Mouse (Mus musculus): ENCODE measurements around the gene Flt1. TPM values are rescaled to one million over a fixed set of nuclear protein-coding genes. Genes with fewer than 3 reads are reported as not detected.

The Flt1 gene
- polyA plus RNA-seq, 1 experiment from 2014 or later, result 3.9 TPM

- DNase-seq (ENCODE audit: low spot score), result no peak
Measured at GRCm38 (mm10) chr5:147579148-147579547, 146.7 kb downstream of the Flt1 start.

GRCm38 (mm10) chr5:147577003-147577402, 148.8 kb downstream of the Flt1 start:
- no peaks in the 10 kb centered on the region for H3K36me3 ChIP-seq (ENCODE audit: control insufficient read depth, insufficient read depth, low read length)
- H3K4me3 ChIP-seq (ENCODE audit: low read depth, low read length), result no peak overlapping the region
- TF ChIP-seq CTCF (IDR thresholded peaks at IDR 0.05; ENCODE audit: low read depth), result no peak
- no peak for TF ChIP-seq EP300 (optimal IDR thresholded peaks at IDR 0.05)
- no peak overlapping the region for H3K4me2 ChIP-seq (replicated peaks; ENCODE audit: low read depth)
- H3K9ac ChIP-seq (ENCODE audit: low read length), result no peak overlapping the region
- no peak overlapping the region for H3K27ac ChIP-seq (replicated peaks)
- ATAC-seq (ENCODE audit: low FRiP score, low TSS enrichment) (no peak), DNase-seq (ENCODE audit: low spot score) (no peak)
- H3K9me3 ChIP-seq (ENCODE audit: control insufficient read depth, low read length), result no peaks in the 10 kb centered on the region
- no peaks in the 10 kb centered on the region for H3K4me1 ChIP-seq (replicated peaks; ENCODE audit: control insufficient read depth, insufficient read depth)
- 36% methylated on average over 6 of the region's 6 CpGs for WGBS
- H3K27me3 ChIP-seq (ENCODE audit: control insufficient read depth, insufficient read depth, low read length), result no peaks in the 10 kb centered on the region

More at GRCm38 (mm10) chr5:147579148-147579547, 146.7 kb downstream of the Flt1 start:
- ATAC-seq (ENCODE audit: low FRiP score, low TSS enrichment), result no peak
- TF ChIP-seq CTCF (IDR thresholded peaks at IDR 0.05; ENCODE audit: low read depth) (peak; percentile 30; the same call in 1 of the 2 replicates), EP300 (optimal IDR thresholded peaks at IDR 0.05) (no peak)
- no peak overlapping the region for H3K4me3 ChIP-seq (ENCODE audit: low read depth, low read length)
- no peaks in the 10 kb centered on the region for H3K27me3 ChIP-seq (ENCODE audit: control insufficient read depth, insufficient read depth, low read length)
- no peaks in the 10 kb centered on the region for H3K36me3 ChIP-seq (ENCODE audit: control insufficient read depth, insufficient read depth, low read length)
- H3K9ac ChIP-seq (ENCODE audit: low read length), result no peak overlapping the region
- H3K4me1 ChIP-seq (replicated peaks; ENCODE audit: control insufficient read depth, insufficient read depth), result no peaks in the 10 kb centered on the region
- 91% methylated on average over 7 of the region's 7 CpGs for WGBS
- H3K4me2 ChIP-seq (replicated peaks; ENCODE audit: low read depth), result no peak overlapping the region
- no peaks in the 10 kb centered on the region for H3K9me3 ChIP-seq (ENCODE audit: control insufficient read depth, low read length)
- no peak overlapping the region for H3K27ac ChIP-seq (replicated peaks)

GRCm38 (mm10) chr5:147574517-147574916, 151.3 kb downstream of the Flt1 start:
- Histone ChIP-seq H3K9me3 (ENCODE audit: control insufficient read depth, low read length) (no peaks in the 10 kb centered on the region), H3K36me3 (ENCODE audit: control insufficient read depth, insufficient read depth, low read length) (no peaks in the 10 kb centered on the region), H3K4me3 (ENCODE audit: low read depth, low read length) (no peak overlapping the region), H3K4me2 (replicated peaks; ENCODE audit: low read depth) (no peak overlapping the region), H3K27me3 (ENCODE audit: control insufficient read depth, insufficient read depth, low read length) (no peaks in the 10 kb centered on the region), H3K4me1 (replicated peaks; ENCODE audit: control insufficient read depth, insufficient read depth) (no peaks in the 10 kb centered on the region), H3K27ac (replicated peaks) (no peak overlapping the region), H3K9ac (ENCODE audit: low read length) (no peak overlapping the region)
- WGBS, result 54% methylated on average over 8 of the region's 8 CpGs
- no peak for ATAC-seq (ENCODE audit: low FRiP score, low TSS enrichment)
- TF ChIP-seq EP300 (optimal IDR thresholded peaks at IDR 0.05) (no peak), CTCF (IDR thresholded peaks at IDR 0.05; ENCODE audit: low read depth) (no peak)
- DNase-seq (ENCODE audit: low spot score), result no peak

GRCm38 (mm10) chr5:147573555-147573954, 152.3 kb downstream of the Flt1 start:
- ATAC-seq (ENCODE audit: low FRiP score, low TSS enrichment), result no peak
- no peak for DNase-seq (ENCODE audit: low spot score)
- Histone ChIP-seq H3K4me1 (replicated peaks; ENCODE audit: control insufficient read depth, insufficient read depth) (no peaks in the 10 kb centered on the region), H3K9ac (ENCODE audit: low read length) (no peak overlapping the region), H3K4me3 (ENCODE audit: low read depth, low read length) (no peak overlapping the region), H3K4me2 (replicated peaks; ENCODE audit: low read depth) (no peak overlapping the region), H3K36me3 (ENCODE audit: control insufficient read depth, insufficient read depth, low read length) (no peaks in the 10 kb centered on the region), H3K27ac (replicated peaks) (no peak overlapping the region), H3K9me3 (ENCODE audit: control insufficient read depth, low read length) (no peaks in the 10 kb centered on the region), H3K27me3 (ENCODE audit: control insufficient read depth, insufficient read depth, low read length) (no peaks in the 10 kb centered on the region)
- TF ChIP-seq EP300 (optimal IDR thresholded peaks at IDR 0.05), result no peak
- no peak for TF ChIP-seq CTCF (IDR thresholded peaks at IDR 0.05; ENCODE audit: low read depth)
- WGBS, result 56% methylated on average over 1 of the region's 1 CpGs

- Histone ChIP-seq H3K36me3 (ENCODE audit: control insufficient read depth, insufficient read depth, low read length) (no peaks in the 10 kb centered on the region), H3K27me3 (ENCODE audit: control insufficient read depth, insufficient read depth, low read length) (no peaks in the 10 kb centered on the region), H3K27ac (replicated peaks) (no peak overlapping the region), H3K4me2 (replicated peaks; ENCODE audit: low read depth) (no peak overlapping the region), H3K4me1 (replicated peaks; ENCODE audit: control insufficient read depth, insufficient read depth) (no peaks in the 10 kb centered on the region), H3K9me3 (ENCODE audit: control insufficient read depth, low read length) (no peaks in the 10 kb centered on the region), H3K9ac (ENCODE audit: low read length) (no peak overlapping the region), H3K4me3 (ENCODE audit: low read depth, low read length) (no peak overlapping the region)
- DNase-seq (ENCODE audit: low spot score) (no peak), ATAC-seq (ENCODE audit: low FRiP score, low TSS enrichment) (no peak)
- no peak for TF ChIP-seq EP300 (optimal IDR thresholded peaks at IDR 0.05)
- TF ChIP-seq CTCF (IDR thresholded peaks at IDR 0.05; ENCODE audit: low read depth), result no peak
- 79% methylated on average over 7 of the region's 7 CpGs for WGBS
Measured at GRCm38 (mm10) chr5:147572695-147573094, 153.1 kb downstream of the Flt1 start.

- no peaks in the 10 kb centered on the region for H3K4me1 ChIP-seq (replicated peaks; ENCODE audit: control insufficient read depth, insufficient read depth)
- H3K36me3 ChIP-seq (ENCODE audit: control insufficient read depth, insufficient read depth, low read length), result no peaks in the 10 kb centered on the region
- TF ChIP-seq EP300 (optimal IDR thresholded peaks at IDR 0.05) (no peak), CTCF (IDR thresholded peaks at IDR 0.05; ENCODE audit: low read depth) (no peak)
- no peak overlapping the region for H3K4me3 ChIP-seq (ENCODE audit: low read depth, low read length)
- no peak for DNase-seq (ENCODE audit: low spot score)
- 44% methylated on average over 7 of the region's 7 CpGs for WGBS
- no peaks in the 10 kb centered on the region for H3K9me3 ChIP-seq (ENCODE audit: control insufficient read depth, low read length)
- no peak for ATAC-seq (ENCODE audit: low FRiP score, low TSS enrichment)
- no peak overlapping the region for H3K4me2 ChIP-seq (replicated peaks; ENCODE audit: low read depth)
- H3K27ac ChIP-seq (replicated peaks), result no peak overlapping the region
- H3K9ac ChIP-seq (ENCODE audit: low read length), result no peak overlapping the region
- no peaks in the 10 kb centered on the region for H3K27me3 ChIP-seq (ENCODE audit: control insufficient read depth, insufficient read depth, low read length)
Measured at GRCm38 (mm10) chr5:147566335-147566734, 159.5 kb downstream of the Flt1 start.

Data from stomach, postnatal 0 days (tissue).